Mouse (Mus musculus): ENCODE data around the gene Tcf25.

DNA sequence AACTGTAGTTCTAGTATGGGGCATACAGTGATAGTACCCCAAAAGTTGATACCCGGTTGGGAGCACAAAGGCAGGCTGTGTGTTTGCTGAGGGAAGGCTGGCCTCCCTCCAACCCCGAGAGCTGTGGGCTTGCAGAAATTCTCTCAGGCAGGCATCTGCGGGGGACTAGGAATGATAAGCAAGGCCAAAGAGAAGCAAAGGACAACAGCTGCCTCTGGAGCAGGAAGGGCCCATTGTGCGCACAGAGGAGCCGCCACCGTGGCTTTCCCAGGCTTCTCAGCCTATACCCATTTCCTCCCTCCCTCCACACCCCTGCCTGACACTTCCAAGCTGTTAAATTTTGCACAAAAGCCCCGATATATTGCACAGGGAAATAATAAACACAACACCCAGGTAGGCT, 39.7 kb upstream of the Tcf25 start:
- TF ChIP-seq CTCF (IDR thresholded peaks at IDR 0.05; ENCODE audit: low read depth) (no peak), EP300 (optimal IDR thresholded peaks at IDR 0.05) (no peak)

Measured in stomach, postnatal 0 days (tissue).